Mouse (Mus musculus): ENCODE measurements around the gene Naf1. TPM values are rescaled to one million over a fixed set of nuclear protein-coding genes. Genes with fewer than 3 reads are reported as not detected.

The Naf1 gene
- polyA plus RNA-seq, 1 experiment, result 6.4 TPM

DNA sequence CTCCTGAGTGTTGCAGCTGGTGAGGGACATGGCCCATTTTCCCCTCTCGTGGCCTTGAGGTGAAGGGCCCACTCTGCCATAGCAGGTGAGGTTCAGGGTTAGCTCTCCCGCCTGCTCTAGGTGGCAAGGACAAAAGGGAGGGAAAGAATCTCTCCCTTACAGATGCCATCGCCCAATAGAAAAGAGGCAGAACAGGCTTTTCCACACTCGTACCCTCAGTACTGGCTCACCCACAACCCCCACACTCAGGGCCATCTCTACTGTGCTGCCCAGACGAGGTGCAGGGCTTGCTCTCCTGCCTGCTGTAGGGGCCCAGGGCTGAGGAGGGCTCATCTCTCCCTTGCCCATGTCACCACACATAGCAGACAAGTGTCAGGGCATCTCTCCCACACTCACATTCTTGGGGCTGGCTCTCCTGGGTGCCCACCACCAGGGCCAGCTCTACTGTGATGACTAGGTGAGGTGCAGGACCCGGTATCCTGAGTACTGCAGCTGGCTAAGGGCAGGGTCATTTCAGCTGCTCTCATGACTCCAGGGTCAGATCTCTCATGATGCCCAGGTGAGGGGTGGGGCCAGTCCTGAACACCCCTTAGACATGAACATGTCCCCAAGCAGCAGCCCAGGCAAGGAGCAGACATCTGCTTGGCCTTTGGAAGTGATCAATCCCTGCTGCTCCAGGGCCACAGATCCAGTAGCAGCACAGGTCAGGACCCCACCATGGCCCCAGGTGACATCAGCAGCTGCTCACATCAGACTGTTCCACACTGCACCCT is 57.9 kb downstream of the Naf1 start:
- no peak for DNase-seq
- H3K4me3 ChIP-seq (replicated peaks; ENCODE audit: insufficient read depth, low read depth, low read length), result no peak overlapping the region
- WGBS, result 77% methylated on average over 6 of the region's 6 CpGs
- H3K27ac ChIP-seq (ENCODE audit: insufficient read depth, low read length), result no peak overlapping the region
- TF ChIP-seq POLR2A (IDR thresholded peaks at IDR 0.05; ENCODE audit: borderline replicate concordance, insufficient read depth, low read length) (no peak), CTCF (IDR thresholded peaks at IDR 0.05; ENCODE audit: borderline replicate concordance, insufficient read depth, low read depth, low read length) (no peak)
- no peaks in the 10 kb centered on the region for H3K4me1 ChIP-seq (ENCODE audit: control insufficient read depth, insufficient read depth, low read length)
- H3K27me3 ChIP-seq (ENCODE audit: control insufficient read depth, insufficient read depth, low read length), result no peaks in the 10 kb centered on the region

DNA sequence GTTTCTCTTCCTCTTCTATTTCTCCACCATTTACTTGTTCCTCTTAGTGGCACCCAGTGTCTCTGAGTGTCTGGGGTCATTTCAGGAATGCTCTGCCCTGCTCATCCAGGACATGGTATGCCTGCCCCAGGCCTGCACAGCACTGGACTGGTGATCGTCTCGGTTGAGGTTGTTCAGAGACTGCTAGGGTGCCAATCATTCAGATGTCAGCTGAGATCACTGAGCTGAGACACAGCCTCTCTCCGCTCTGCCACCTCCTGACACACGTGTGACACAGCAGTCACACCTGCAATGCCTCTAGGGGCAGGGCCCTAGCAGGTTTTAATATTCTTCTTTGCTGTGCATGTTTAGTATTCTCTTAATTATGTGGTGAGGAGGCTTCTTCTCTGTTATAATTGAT is 58.5 kb downstream of the Naf1 start:
- no peak overlapping the region for H3K27ac ChIP-seq (ENCODE audit: insufficient read depth, low read length)
- WGBS, result 64% methylated on average over 4 of the region's 4 CpGs
- no peak overlapping the region for H3K4me3 ChIP-seq (replicated peaks; ENCODE audit: insufficient read depth, low read depth, low read length)
- no peak for DNase-seq
- TF ChIP-seq CTCF (IDR thresholded peaks at IDR 0.05; ENCODE audit: borderline replicate concordance, insufficient read depth, low read depth, low read length) (no peak), POLR2A (IDR thresholded peaks at IDR 0.05; ENCODE audit: borderline replicate concordance, insufficient read depth, low read length) (no peak)
- H3K4me1 ChIP-seq (ENCODE audit: control insufficient read depth, insufficient read depth, low read length), result no peaks in the 10 kb centered on the region
- no peaks in the 10 kb centered on the region for H3K27me3 ChIP-seq (ENCODE audit: control insufficient read depth, insufficient read depth, low read length)

DNA sequence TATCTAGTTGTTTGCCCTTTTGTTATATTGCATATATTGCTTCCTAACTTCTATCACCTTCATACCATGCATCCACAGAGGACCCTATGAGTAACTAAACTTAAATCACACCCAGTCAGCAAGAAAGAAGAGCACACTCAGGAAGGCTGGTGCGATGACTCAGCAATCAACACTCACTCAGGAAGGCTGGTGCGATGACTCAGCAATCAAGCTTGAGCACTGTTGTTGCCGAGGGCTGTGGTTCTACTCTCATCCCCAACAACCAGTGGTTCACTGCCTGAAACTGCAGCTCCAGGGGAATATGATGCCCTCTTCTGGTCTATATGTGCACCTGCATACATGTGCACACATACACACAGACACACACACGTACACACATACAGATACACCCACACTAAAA is 73.7 kb downstream of the Naf1 start:
- 92% methylated on average over 4 of the region's 4 CpGs for WGBS
- H3K4me1 ChIP-seq (ENCODE audit: control insufficient read depth, insufficient read depth, low read length), result no peaks in the 10 kb centered on the region
- DNase-seq, result no peak
- no peak overlapping the region for H3K4me3 ChIP-seq (replicated peaks; ENCODE audit: insufficient read depth, low read depth, low read length)
- no peak for TF ChIP-seq POLR2A (IDR thresholded peaks at IDR 0.05; ENCODE audit: borderline replicate concordance, insufficient read depth, low read length)
- TF ChIP-seq CTCF (IDR thresholded peaks at IDR 0.05; ENCODE audit: borderline replicate concordance, insufficient read depth, low read depth, low read length), result no peak
- H3K27ac ChIP-seq (ENCODE audit: insufficient read depth, low read length), result no peak overlapping the region
- no peaks in the 10 kb centered on the region for H3K27me3 ChIP-seq (ENCODE audit: control insufficient read depth, insufficient read depth, low read length)

DNA sequence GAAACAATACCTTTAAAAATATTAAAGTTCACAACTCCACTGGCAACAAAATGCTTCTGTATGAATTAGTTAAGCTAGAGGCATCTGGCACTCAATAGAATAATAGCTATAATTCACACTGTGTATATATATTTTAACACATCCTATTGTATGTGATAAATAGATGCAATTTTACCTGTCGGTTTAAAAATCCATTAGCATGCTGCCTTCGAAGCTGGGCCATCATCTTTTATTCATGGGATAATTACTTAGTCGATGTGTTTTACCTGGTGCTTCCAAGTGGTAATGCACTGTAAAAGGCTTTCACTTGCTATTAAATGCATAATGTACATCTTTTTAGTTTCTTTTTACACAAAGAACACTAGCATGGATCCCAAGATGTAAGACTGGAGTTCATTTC is 76.2 kb downstream of the Naf1 start:
- no peak for DNase-seq
- no peak overlapping the region for H3K4me3 ChIP-seq (replicated peaks; ENCODE audit: insufficient read depth, low read depth, low read length)
- no peaks in the 10 kb centered on the region for H3K4me1 ChIP-seq (ENCODE audit: control insufficient read depth, insufficient read depth, low read length)
- H3K27me3 ChIP-seq (ENCODE audit: control insufficient read depth, insufficient read depth, low read length), result no peaks in the 10 kb centered on the region
- no peak overlapping the region for H3K27ac ChIP-seq (ENCODE audit: insufficient read depth, low read length)
- 82% methylated on average over 3 of the region's 3 CpGs for WGBS
- no peak for TF ChIP-seq POLR2A (IDR thresholded peaks at IDR 0.05; ENCODE audit: borderline replicate concordance, insufficient read depth, low read length)
- no peak for TF ChIP-seq CTCF (IDR thresholded peaks at IDR 0.05; ENCODE audit: borderline replicate concordance, insufficient read depth, low read depth, low read length)

Other genes starting within 250 kb of the Naf1 start
- gene Npy5r, start 172.1 kb upstream of the Naf1 start, polyA plus RNA-seq (2012; rRNA removed), result 1.8 and 2.0 TPM in 2 replicates
- 2.5 and 3.0 TPM in 2 replicates for gene Npy1r, start 163.0 kb upstream of the Naf1 start, polyA plus RNA-seq (2012; rRNA removed)

All from cerebellum, adult 2 months (tissue).